Mouse (Mus musculus) T-helper 17 cell (primary cell): ENCODE measurements at regions not wholly inside any gene's neighbourhood (a gene's known extent, or its start where the extent isn't known, plus 50 kb on each side); places are given as distances from the start of the nearest gene placed in this dataset.

Source experiments
- in situ Hi-C, 2 experiments: fragments of 300-600 bp; cut with MboI, MseI; formaldehyde crosslinking; loops; 1 replicate in 1 of 2; 2 replicates in 1 of 2; pipeline ENCODE4 v1.15.1; 2025; ENCODE audit warnings: high pct_unique_total_duplicates in 2 of 2

- in situ Hi-C loops: no loop called here
Measured at GRCm38 (mm10) chr13:71036000-71036399, 194.4 kb upstream of the Adamts16 start.

GRCm38 (mm10) chr13:71034926-71035687, 193.5 kb upstream of the Adamts16 start:
- in situ Hi-C loops: no loop called here

GRCm38 (mm10) chr13:71008216-71008615, 166.6 kb upstream of the Adamts16 start:
- in situ Hi-C loops: loop anchor here (5.0 to 10.0 kb wide), 2 partner anchors 361 to 363 kb away; no protein-coding TSS in a partner anchor

- in situ Hi-C loops: loop anchor here (5.0 to 10.0 kb wide), 2 partner anchors 359 to 361 kb away; no protein-coding TSS in a partner anchor
Measured at GRCm38 (mm10) chr13:71006117-71006516, 164.5 kb upstream of the Adamts16 start.

DNA sequence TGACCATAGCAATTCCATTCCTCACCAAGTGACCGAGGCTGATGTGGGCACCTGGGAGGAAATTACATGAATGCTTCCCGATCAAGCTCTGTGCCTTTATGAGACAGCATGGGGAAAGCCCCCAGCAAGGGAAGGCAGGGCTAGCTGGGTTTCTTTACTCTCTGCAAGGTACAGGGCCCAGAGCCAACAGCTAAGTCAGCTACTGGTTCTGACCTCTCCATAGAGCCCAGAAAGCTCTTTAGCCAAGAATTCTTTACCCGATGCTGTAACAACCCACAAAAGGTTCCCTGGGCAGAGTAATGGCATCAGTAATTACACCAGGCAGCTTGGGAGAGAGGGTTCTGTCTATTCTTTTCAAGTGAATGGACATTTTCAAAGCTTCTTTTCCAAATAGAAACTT, 161.9 kb upstream of the Adamts16 start:
- in situ Hi-C loops: loop anchor here in 1 of 2 experiments (10.0 kb wide), 1 partner anchor 359 kb away; no protein-coding TSS in a partner anchor

DNA sequence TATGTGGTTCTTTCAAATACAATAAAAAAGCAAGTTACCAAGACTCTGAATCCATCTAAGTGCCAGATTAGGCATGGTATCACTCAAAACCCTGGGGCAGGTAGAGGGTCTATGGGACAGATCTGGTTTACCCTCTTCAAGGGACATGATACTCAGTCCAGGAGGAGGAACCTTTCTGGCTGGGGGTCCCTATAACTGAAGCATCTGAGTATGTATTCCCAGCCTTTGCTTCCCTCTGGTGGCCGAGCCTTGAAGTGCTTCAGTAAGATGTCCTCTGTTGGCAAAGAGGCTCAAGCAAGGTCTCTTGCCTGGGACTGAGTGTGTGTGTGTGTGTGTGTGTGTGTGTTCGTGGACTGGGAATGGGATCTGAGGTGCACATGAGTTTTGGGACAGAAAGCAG, 159.7 kb upstream of the Adamts16 start:
- in situ Hi-C loops: loop anchor here in 1 of 2 experiments (10.0 kb wide), 1 partner anchor 356 kb away; no protein-coding TSS in a partner anchor

DNA sequence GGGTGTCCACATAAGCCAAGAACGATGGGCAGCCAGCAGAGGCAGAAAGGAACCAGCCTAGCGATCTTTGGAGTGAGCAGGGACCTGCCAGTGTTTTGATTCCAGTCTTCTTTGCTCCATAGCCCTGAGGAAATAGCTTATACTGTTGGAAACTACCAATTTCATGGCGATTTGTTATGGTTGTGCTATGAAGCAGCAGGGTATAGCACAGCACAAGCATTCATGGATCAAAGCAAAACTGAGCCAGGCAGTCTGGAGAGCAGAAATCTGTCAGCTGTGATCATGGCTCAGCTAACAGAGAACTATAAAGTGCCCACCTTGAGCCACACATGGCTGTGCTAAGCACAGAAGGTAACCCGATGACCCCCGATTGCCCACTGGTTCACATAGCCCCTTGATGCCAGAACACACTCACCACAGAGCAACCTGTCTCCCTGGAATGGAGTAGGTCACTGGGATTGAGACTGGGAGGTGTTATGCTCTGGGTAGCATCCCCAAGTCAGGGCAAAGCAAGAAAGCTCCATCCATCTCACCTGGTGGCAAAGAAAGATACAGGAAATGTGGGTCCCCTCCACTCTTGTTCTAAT, 158.9 kb upstream of the Adamts16 start:
- in situ Hi-C loops: loop anchor here in 1 of 2 experiments (10.0 kb wide), 1 partner anchor 356 kb away; no protein-coding TSS in a partner anchor

- in situ Hi-C loops: no loop called here
Measured at GRCm38 (mm10) chr13:70993522-70993921, 151.9 kb upstream of the Adamts16 start.

GRCm38 (mm10) chr13:70989999-70990645, 148.5 kb upstream of the Adamts16 start:
- in situ Hi-C loops: no loop called here

DNA sequence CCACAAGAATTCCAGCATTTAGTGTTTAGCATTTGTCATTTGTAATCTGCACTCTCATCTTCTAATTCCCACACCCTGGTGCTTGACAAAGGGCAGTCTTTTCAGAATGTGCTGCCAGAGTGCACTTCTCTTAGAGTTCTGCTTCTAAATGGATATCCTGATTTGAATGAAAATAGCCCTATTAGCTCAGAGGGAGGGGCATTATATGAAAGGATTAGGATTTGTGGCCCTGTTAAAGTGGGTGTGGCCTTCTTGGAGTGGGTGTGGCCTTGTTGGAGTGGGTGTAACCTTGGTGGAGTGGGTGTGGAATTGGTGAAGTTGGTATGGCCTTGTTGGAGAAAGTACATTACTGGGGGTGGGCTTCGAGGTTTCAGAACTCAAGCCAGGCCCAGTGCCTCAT, 137.7 kb upstream of the Adamts16 start:
- in situ Hi-C loops: no loop called here

DNA sequence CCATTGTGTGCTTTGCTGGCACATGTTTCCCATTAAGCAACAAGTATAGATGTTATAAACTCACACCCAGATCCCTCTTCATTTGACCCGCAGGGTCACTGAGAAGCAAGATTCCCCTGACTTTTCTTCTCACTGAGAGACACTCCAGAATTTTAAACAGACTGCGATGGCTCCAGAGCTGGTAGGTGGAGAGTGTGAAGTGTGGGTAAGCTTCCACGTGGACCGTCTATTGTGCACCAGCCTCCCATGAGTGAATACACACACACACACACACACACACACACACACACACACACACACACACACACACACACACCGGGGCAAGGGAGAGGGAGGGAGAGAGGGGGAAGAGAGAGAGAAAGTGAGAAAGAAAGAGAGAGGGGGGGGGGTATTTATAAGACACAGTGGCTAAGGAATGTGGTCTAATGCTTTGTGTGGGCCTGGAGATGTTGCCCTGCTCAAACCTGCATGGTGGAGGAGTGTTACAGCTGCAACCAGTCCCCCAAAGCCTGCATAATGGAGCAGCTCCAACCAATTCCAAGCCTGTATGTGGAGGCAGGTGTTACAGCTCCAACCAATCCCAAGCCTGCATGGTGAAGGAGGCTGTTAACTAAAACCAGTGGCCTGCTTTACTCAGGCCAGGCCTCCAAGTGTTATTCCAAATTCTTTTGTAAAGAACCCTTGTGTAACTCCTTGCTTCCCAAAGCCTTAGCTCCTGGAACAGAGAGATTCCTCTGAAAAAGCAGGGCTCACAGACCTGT, 137.1 kb upstream of the Adamts16 start:
- in situ Hi-C loops: no loop called here

- in situ Hi-C loops: loop anchor here in 1 of 2 experiments (10.0 kb wide), 1 partner anchor 415 kb away; no protein-coding TSS in a partner anchor
Measured at GRCm38 (mm10) chr13:70969596-70969995, 128.0 kb upstream of the Adamts16 start.

DNA sequence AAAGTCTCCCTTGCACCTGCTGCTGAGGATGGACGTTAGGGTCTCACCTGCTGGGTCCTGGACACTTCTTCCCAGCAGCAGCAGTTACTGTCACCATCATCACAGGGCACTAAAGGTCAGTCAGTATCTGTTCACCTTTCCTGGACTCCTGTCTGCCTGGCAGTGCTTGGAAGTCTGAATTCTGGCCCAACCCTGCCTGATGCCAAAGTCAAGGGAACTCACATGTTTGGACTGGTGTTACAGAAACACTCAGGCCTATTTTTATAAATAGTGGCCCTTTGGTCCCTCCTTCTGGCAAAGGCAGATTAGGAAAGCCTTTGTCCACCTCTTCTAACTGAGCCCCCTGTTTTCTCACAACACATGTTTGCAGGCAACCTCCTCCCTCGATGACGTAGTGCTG, 126.2 kb upstream of the Adamts16 start:
- in situ Hi-C loops: loop anchor here in 1 of 2 experiments (10.0 kb wide), 1 partner anchor 413 kb away; no protein-coding TSS in a partner anchor

DNA sequence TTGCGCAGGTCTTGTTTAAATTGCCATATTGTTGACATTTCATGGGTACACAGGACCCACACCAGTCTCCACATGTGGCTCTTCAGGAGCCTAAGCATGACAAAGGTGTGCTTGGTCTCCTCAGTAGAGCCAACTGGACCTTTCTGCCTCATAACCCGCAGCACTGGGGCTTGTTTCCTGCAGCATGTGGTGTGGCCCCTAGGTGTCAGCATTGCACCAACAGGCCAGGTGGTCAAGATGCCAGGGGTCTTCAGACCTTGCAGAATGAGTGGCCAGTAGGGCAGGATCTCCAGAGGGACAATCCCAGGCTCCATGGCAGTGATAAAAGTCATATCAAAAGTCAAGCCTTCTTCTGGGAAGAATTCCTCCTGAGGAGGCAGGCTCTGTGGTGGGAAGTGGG, 121.8 kb upstream of the Adamts16 start:
- in situ Hi-C loops: loop anchor here in 1 of 2 experiments (10.0 kb wide), 1 partner anchor 409 kb away; no protein-coding TSS in a partner anchor

DNA sequence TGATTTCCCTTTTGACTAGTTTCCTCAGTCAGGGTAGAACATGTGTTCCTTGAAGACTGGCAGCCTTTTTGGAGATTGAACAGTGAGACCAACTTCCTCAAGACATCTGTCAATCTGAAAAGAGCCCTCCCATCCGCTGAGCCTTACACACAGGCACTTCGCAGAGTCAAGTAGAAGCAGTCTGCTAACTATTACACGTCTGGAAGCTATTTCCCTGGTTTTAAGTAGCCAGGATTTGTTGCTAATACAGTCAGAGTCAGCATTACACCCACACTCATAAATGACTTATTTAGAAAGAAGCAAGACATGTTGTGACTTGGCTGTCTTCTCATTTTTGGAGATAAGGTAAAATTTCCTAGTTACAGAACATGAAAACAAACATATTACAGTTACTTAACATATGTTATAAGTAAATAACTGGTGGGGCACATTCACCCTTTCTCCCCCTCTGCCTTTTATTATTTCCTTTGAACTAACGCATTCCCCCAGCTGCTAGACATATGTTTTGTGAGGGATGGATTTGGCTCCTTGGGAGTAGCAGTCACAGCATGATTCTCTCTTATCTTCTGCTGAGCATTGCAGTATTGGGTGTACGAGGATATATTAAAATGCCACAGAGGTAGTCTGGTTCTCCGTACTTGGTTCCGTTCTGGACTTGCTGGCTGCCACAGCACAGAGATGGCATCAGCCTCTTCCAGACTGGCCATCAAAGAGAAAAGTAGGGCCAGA, 92.9 kb upstream of the Adamts16 start:
- in situ Hi-C loops: no loop called here

DNA sequence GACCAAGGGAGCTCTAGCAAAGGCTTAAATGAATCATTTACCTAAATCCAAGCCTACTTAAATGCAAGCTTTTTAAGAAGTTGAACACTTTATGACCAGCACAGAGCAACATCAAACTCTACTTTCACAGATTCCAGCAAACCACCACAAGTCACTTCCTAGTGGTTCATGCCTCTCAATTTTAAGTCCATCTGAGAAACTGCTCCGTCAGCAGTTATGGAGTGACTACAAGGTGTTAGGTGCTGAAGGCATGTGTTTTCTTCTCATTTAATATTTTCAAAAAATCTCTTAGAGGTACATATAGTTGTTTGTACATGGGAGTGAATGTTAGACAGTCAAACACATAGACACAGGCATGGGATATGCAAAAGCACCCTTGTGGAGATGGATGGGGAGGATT, 72.2 kb upstream of the Adamts16 start:
- in situ Hi-C loops: no loop called here

DNA sequence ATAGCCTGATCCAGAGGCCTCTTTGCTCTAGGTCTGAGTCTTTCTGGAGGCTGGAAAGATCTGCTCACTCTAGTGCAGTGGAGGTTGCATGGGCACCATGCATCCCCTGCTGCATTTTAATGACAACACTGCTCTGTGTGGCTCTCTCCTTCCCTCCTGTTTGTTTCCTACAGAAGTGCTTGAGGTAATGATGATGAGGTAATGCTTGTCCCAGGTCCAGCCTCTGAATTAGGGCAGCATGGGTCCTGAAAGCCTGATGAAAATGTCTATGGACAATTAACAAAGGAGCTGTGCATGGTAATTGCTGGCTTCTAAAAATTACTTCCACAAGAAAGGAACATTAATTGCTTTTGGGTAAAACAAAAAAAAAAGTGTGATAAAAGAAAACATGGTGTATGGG, 69.3 kb upstream of the Adamts16 start:
- in situ Hi-C loops: no loop called here

DNA sequence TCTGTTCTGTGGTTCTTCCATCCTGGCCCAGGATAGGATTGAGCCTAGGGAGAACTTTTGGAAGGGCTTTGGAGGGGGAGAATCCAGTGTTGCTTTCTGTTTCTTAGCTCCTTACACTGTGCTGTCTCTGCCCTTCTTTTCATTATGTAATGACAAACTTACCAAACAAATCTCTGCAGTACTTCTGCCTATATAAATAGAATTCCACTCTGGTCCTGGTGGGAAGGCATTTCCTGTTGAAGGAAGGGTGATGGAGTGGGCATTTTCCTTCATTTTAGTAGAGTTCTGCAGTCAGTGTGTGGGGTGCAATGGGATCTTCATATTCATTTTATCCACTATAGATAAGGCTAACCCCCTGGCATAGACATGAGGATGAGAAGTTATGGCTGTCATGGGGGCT, 63.2 kb upstream of the Adamts16 start:
- in situ Hi-C loops: no loop called here

GRCm38 (mm10) chr13:70903831-70904230, 62.2 kb upstream of the Adamts16 start:
- in situ Hi-C loops: no loop called here

DNA sequence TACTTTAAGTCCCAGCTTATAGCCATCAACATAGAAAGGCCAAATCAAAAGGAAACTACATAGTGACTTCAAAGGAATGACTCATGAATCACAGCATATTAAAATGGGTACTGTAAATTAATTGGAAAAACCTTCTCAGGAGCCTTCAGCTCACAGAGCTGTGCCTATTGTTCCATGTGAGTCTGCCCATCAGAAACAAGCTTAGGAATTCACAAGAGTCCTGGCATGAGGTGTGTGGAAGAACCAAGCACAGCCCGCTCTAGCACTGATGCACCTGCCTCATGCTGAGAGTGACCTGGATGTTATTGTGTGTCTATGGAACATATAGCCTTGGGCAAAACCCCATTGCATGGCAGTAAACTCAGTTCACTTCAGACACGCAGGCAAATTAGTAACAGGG, 61.5 kb upstream of the Adamts16 start:
- in situ Hi-C loops: no loop called here

DNA sequence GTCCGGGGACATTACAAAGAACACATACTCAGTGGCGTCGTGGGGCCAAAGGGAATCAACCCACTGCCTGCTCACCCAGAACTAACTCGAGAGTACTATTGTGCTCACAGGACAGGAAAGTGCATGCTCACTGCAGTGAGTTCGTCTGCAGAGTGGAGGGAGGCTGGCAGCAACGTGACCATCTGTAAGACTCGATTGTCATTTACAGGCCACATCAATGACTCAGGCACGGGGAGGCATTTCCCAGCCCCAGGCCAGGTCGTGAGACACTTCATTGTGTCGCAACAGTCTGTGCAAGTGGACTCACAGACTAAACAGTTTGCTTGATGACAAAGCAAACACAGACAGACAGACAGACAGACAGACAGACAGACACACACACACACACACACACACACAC, 61.1 kb upstream of the Adamts16 start:
- in situ Hi-C loops: no loop called here
